Mouse (Mus musculus): ENCODE measurements around the gene Bmf. TPM values are rescaled to one million over a fixed set of nuclear protein-coding genes. Genes with fewer than 3 reads are reported as not detected.
A peak's percentile ranks its signal among the peaks of the same experiment; 100 is the strongest.

The Bmf gene
- total and polyA plus RNA-seq, 2 experiments = 3.9 to 17.0 TPM

- no peaks in the 10 kb centered on the region for H3K27me3 ChIP-seq (ENCODE audit: control insufficient read depth, insufficient read depth, low read length)
These were observed 58.2 kb downstream of the Bmf start for GRCm38 (mm10) chr2:118491281-118491731.

GRCm38 (mm10) chr2:118490241-118491091 lies 59.0 kb downstream of the Bmf start:
- no peak for TF ChIP-seq POLR2A (IDR thresholded peaks at IDR 0.05; ENCODE audit: extremely low read depth, insufficient read depth, low read length)
- no peak for TF ChIP-seq CTCF (IDR thresholded peaks at IDR 0.05; ENCODE audit: low read depth, low read length)
- H3K79me2 ChIP-seq (ENCODE audit: control insufficient read depth, insufficient read depth, low read length) = no peaks in the 10 kb centered on the region
- H3K4me3 ChIP-seq (ENCODE audit: insufficient read depth, low read depth, low read length) = no peak overlapping the region
- H3K9ac ChIP-seq (ENCODE audit: low read depth, low read length) = no peak overlapping the region
- DNase-seq (ENCODE audit: extremely low read depth, low read depth, low spot score) = peak; percentile 82
- 6% methylated on average over 12 of the region's 12 CpGs for WGBS
- no peaks in the 10 kb centered on the region for H3K27me3 ChIP-seq (ENCODE audit: control insufficient read depth, insufficient read depth, low read length)
- H3K4me1 ChIP-seq (ENCODE audit: control insufficient read depth, insufficient read depth, low read length) = peaks cover 17% of the 10 kb centered on the region
- peak overlapping the region; percentile 12 for H3K27ac ChIP-seq (replicated peaks; ENCODE audit: insufficient read depth, low read depth, low read length)
- H3K36me3 ChIP-seq (ENCODE audit: control insufficient read depth, insufficient read depth, low read length) = no peaks in the 10 kb centered on the region

More at GRCm38 (mm10) chr2:118491281-118491731, 58.2 kb downstream of the Bmf start:
- Histone ChIP-seq H3K27ac (replicated peaks; ENCODE audit: insufficient read depth, low read depth, low read length) (peak overlapping the region; percentile 20; the same call in 1 of the 2 replicates), H3K36me3 (ENCODE audit: control insufficient read depth, insufficient read depth, low read length) (no peaks in the 10 kb centered on the region), H3K4me3 (ENCODE audit: insufficient read depth, low read depth, low read length) (no peak overlapping the region), H3K9ac (ENCODE audit: low read depth, low read length) (no peak overlapping the region), H3K4me1 (ENCODE audit: control insufficient read depth, insufficient read depth, low read length) (peaks cover 17% of the 10 kb centered on the region), H3K79me2 (ENCODE audit: control insufficient read depth, insufficient read depth, low read length) (no peaks in the 10 kb centered on the region)
- TF ChIP-seq CTCF (IDR thresholded peaks at IDR 0.05; ENCODE audit: low read depth, low read length) = no peak
- no peak for TF ChIP-seq POLR2A (IDR thresholded peaks at IDR 0.05; ENCODE audit: extremely low read depth, insufficient read depth, low read length)
- DNase-seq (ENCODE audit: extremely low read depth, low read depth, low spot score) = no peak
- 72% methylated on average over 5 of the region's 5 CpGs for WGBS

DNA sequence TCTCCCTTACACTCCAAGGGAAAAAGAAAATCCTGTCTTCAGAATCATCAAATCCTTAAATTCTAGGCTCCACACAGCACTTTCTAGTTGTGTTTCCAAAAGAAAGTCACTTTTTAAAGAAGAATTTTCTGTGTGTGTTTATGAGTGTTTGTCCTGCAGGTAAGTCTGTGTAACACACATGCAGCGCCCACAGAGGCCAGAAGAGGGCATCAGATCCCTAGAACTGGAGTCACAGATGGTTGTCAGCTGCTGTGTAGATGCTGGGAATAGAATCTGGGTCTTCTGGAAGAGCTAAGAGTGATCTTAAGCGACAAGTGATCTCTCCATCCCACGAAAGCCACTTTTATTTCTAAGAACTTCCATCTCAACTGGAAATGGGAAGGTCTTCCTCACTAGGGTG lies 61.7 kb downstream of the Bmf start:
- Histone ChIP-seq H3K36me3 (ENCODE audit: control insufficient read depth, insufficient read depth, low read length) (no peaks in the 10 kb centered on the region), H3K27ac (replicated peaks; ENCODE audit: insufficient read depth, low read depth, low read length) (no peak overlapping the region), H3K4me3 (ENCODE audit: insufficient read depth, low read depth, low read length) (no peak overlapping the region), H3K9ac (ENCODE audit: low read depth, low read length) (no peak overlapping the region), H3K4me1 (ENCODE audit: control insufficient read depth, insufficient read depth, low read length) (peaks cover 17% of the 10 kb centered on the region), H3K79me2 (ENCODE audit: control insufficient read depth, insufficient read depth, low read length) (no peaks in the 10 kb centered on the region), H3K27me3 (ENCODE audit: control insufficient read depth, insufficient read depth, low read length) (no peaks in the 10 kb centered on the region)
- peak; percentile 61 for TF ChIP-seq CTCF (IDR thresholded peaks at IDR 0.05; ENCODE audit: low read depth, low read length)
- no peak for TF ChIP-seq POLR2A (IDR thresholded peaks at IDR 0.05; ENCODE audit: extremely low read depth, insufficient read depth, low read length)
- WGBS = 85% methylated on average over 3 of the region's 3 CpGs
- DNase-seq (ENCODE audit: extremely low read depth, low read depth, low spot score) = no peak

DNA sequence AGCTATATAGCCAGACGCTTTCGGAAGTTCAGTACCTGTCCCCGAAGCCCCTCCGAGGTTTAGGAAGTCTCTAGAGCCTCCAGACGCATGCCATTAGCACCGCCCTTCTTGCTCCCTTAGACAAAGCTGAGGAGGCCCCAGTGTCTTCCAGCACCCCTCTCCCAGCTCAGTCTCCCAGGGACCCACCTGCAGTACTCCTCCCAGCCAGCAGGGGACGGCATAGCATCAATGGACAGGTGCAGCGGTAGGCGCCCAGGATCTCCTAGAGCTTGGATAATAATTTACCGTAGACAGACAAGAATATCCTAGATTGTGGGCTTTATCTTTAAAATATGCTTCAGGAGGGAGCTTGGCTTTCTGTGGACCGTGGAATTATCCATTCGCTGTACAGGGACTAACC lies 62.6 kb downstream of the Bmf start:
- peak; percentile 30 for DNase-seq (ENCODE audit: extremely low read depth, low read depth, low spot score)
- Histone ChIP-seq H3K9ac (ENCODE audit: low read depth, low read length) (no peak overlapping the region), H3K4me1 (ENCODE audit: control insufficient read depth, insufficient read depth, low read length) (peaks cover 17% of the 10 kb centered on the region), H3K79me2 (ENCODE audit: control insufficient read depth, insufficient read depth, low read length) (no peaks in the 10 kb centered on the region), H3K36me3 (ENCODE audit: control insufficient read depth, insufficient read depth, low read length) (no peaks in the 10 kb centered on the region), H3K4me3 (ENCODE audit: insufficient read depth, low read depth, low read length) (no peak overlapping the region; the same call in 1 of the 2 replicates), H3K27me3 (ENCODE audit: control insufficient read depth, insufficient read depth, low read length) (no peaks in the 10 kb centered on the region), H3K27ac (replicated peaks; ENCODE audit: insufficient read depth, low read depth, low read length) (no peak overlapping the region)
- no peak for TF ChIP-seq POLR2A (IDR thresholded peaks at IDR 0.05; ENCODE audit: extremely low read depth, insufficient read depth, low read length)
- TF ChIP-seq CTCF (IDR thresholded peaks at IDR 0.05; ENCODE audit: low read depth, low read length) = peak; percentile 99
- WGBS = 22% methylated on average over 12 of the region's 12 CpGs

- Histone ChIP-seq H3K4me3 (ENCODE audit: insufficient read depth, low read depth, low read length) (no peak overlapping the region), H3K4me1 (ENCODE audit: control insufficient read depth, insufficient read depth, low read length) (peaks cover 8% of the 10 kb centered on the region), H3K27ac (replicated peaks; ENCODE audit: insufficient read depth, low read depth, low read length) (no peak overlapping the region), H3K9ac (ENCODE audit: low read depth, low read length) (no peak overlapping the region), H3K79me2 (ENCODE audit: control insufficient read depth, insufficient read depth, low read length) (no peaks in the 10 kb centered on the region), H3K27me3 (ENCODE audit: control insufficient read depth, insufficient read depth, low read length) (no peaks in the 10 kb centered on the region), H3K36me3 (ENCODE audit: control insufficient read depth, insufficient read depth, low read length) (no peaks in the 10 kb centered on the region)
- DNase-seq (ENCODE audit: extremely low read depth, low read depth, low spot score) = no peak
- TF ChIP-seq CTCF (IDR thresholded peaks at IDR 0.05; ENCODE audit: low read depth, low read length) (no peak), POLR2A (IDR thresholded peaks at IDR 0.05; ENCODE audit: extremely low read depth, insufficient read depth, low read length) (no peak)
- 72% methylated on average over 3 of the region's 3 CpGs for WGBS
These were observed 64.1 kb downstream of the Bmf start for GRCm38 (mm10) chr2:118485415-118485814.
